ENCODE assay signal across 8 mouse cellular contexts in the genomic region with DNA sequence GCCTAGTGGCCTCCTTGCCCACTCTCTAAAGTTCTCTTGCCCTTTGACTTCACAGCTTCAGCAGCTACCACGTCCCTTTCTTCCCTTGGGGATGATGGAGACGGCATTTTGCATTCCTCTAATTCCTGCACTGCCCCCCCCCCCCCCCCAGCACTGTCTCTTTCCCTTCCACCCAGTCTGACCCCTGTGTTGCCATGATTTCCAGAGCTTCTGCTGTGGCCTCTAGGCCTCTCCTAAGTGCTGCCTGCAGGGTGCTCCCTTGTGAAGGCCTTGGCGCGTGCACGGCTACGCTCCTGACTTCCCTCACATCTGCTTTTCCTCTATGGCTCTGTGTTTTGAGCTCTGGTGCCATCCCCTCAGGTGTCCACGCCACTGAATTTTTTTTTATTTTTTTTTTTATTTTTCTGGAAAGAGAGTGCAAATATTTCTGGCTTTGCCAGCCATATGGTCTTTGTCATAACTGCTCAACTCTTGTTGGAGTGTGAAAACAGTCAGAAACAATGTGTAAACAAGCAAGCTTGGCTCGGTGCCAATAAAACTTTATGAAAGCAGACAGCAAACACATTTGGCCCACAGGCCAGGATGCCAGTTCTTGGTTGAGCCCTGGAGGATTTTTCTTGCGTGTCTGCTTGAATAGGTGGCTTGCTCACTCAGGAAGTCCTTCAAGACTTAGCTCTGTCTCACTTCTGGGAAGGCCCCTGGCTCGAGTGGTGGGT. TPM values are rescaled to one million over a fixed set of nuclear protein-coding genes. Genes with fewer than 3 reads are reported as not detected.
A peak's percentile ranks its signal among the peaks of the same experiment; 100 is the strongest.
DNase-seq lines count a peak whose midpoint lies in the region; ATAC-seq lines count a peak whose summit lies in the region.
"Had no signal": no experiment of that assay in that cellular context is flagged by ENCODE, and none has a peak within 500 bp of the region (broad histone marks: within the 10 kb centered on the region; RNA-seq: fewer than 3 reads in every experiment).

No protein-coding gene starts in this region.

- H3K27ac ChIP-seq in midbrain, embryonic 14.5 days (replicated peaks; ENCODE audit: low read depth, low read length): no peak overlapping the region
- H3K27ac ChIP-seq in midbrain, embryonic 15.5 days: no peak overlapping the region
- H3K27ac ChIP-seq in embryonic facial prominence, embryonic 15.5 days (replicated peaks): peak overlapping the region; percentile 34; the same call in 1 of the 2 replicates
- peak overlapping the region; percentile 67; the same call in 1 of the 2 replicates for H3K27ac ChIP-seq in limb, embryonic 11.5 days (replicated peaks; ENCODE audit: low read depth, low read length)
- H3K27ac ChIP-seq: liver, embryonic 14.5 days had no signal

- H3K4me2 ChIP-seq in midbrain, embryonic 14.5 days (ENCODE audit: low read length): no peak overlapping the region
- no peak overlapping the region for H3K4me2 ChIP-seq in midbrain, embryonic 15.5 days
- no peak overlapping the region for H3K4me2 ChIP-seq in embryonic facial prominence, embryonic 15.5 days (replicated peaks)
- no peak overlapping the region for H3K4me2 ChIP-seq in limb, embryonic 11.5 days (ENCODE audit: low read depth, severe bottlenecking)

- no peaks in the 10 kb centered on the region for H3K27me3 ChIP-seq in midbrain, embryonic 14.5 days (ENCODE audit: control insufficient read depth, insufficient read depth, low read length)
- H3K27me3 ChIP-seq in midbrain, embryonic 15.5 days (replicated peaks): no peaks in the 10 kb centered on the region
- H3K27me3 ChIP-seq in embryonic facial prominence, embryonic 15.5 days: no peaks in the 10 kb centered on the region
- no peaks in the 10 kb centered on the region for H3K27me3 ChIP-seq in limb, embryonic 11.5 days (ENCODE audit: control insufficient read depth, insufficient read depth, low read length)

- no peak overlapping the region for H3K4me3 ChIP-seq in midbrain, embryonic 14.5 days (replicated peaks; ENCODE audit: low read depth, low read length)
- H3K4me3 ChIP-seq in midbrain, embryonic 15.5 days: no peak overlapping the region
- no peak overlapping the region for H3K4me3 ChIP-seq in embryonic facial prominence, embryonic 15.5 days (replicated peaks)
- no peak overlapping the region for H3K4me3 ChIP-seq in limb, embryonic 11.5 days (ENCODE audit: low read depth, low read length)

- H3K36me3 ChIP-seq in midbrain, embryonic 14.5 days (ENCODE audit: control insufficient read depth, insufficient read depth, low read length): no peaks in the 10 kb centered on the region
- H3K36me3 ChIP-seq in midbrain, embryonic 15.5 days (replicated peaks): no peaks in the 10 kb centered on the region
- H3K36me3 ChIP-seq in embryonic facial prominence, embryonic 15.5 days: peaks cover 28% of the 10 kb centered on the region
- 0 out of 2 replicates have a peak, but pooled peaks cover 2% of the 10 kb centered on the region for H3K36me3 ChIP-seq in limb, embryonic 11.5 days (ENCODE audit: control insufficient read depth, insufficient read depth, low read length)

- WGBS in midbrain, embryonic 14.5 days: 70% methylated on average over 10 of the region's 10 CpGs
- 60% methylated on average over 10 of the region's 10 CpGs for WGBS in midbrain, embryonic 15.5 days
- 21% methylated on average over 10 of the region's 10 CpGs for WGBS in embryonic facial prominence, embryonic 15.5 days
- 44% methylated on average over 9 of the region's 10 CpGs for WGBS in limb, embryonic 11.5 days

- 0 out of 2 replicates have a peak, but pooled peaks cover 3% of the 10 kb centered on the region for H3K4me1 ChIP-seq in midbrain, embryonic 14.5 days (ENCODE audit: control insufficient read depth, insufficient read depth, low read length)
- peaks cover 3% of the 10 kb centered on the region for H3K4me1 ChIP-seq in midbrain, embryonic 15.5 days
- H3K4me1 ChIP-seq in embryonic facial prominence, embryonic 15.5 days: peaks cover 39% of the 10 kb centered on the region
- H3K4me1 ChIP-seq in limb, embryonic 11.5 days (ENCODE audit: control insufficient read depth, insufficient read depth, low read length): peaks cover 21% of the 10 kb centered on the region

- DNase-seq in midbrain, embryonic 14.5 days: peak; percentile 29
- DNase-seq in limb, embryonic 11.5 days (ENCODE audit: low spot score): peak; percentile 34
- DNase-seq in spleen, postnatal 36 days (ENCODE audit: low spot score in 2 of 2): no peak
- DNase-seq in right cerebral cortex, postnatal 10 days (ENCODE audit: low spot score in 2 of 2): no peak
- no peak for DNase-seq in thymus, postnatal 36 days

- no peak overlapping the region for H3K9ac ChIP-seq in midbrain, embryonic 14.5 days (replicated peaks; ENCODE audit: low read length)
- no peak overlapping the region for H3K9ac ChIP-seq in midbrain, embryonic 15.5 days
- no peak overlapping the region for H3K9ac ChIP-seq in embryonic facial prominence, embryonic 15.5 days
- no peak overlapping the region for H3K9ac ChIP-seq in limb, embryonic 11.5 days (ENCODE audit: low read length)
- H3K9ac ChIP-seq: liver, embryonic 14.5 days had no signal

- H3K9me3 ChIP-seq in midbrain, embryonic 14.5 days (ENCODE audit: control insufficient read depth, low read length): no peaks in the 10 kb centered on the region
- H3K9me3 ChIP-seq in midbrain, embryonic 15.5 days: no peaks in the 10 kb centered on the region
- no peaks in the 10 kb centered on the region for H3K9me3 ChIP-seq in embryonic facial prominence, embryonic 15.5 days (replicated peaks)
- no peaks in the 10 kb centered on the region for H3K9me3 ChIP-seq in limb, embryonic 11.5 days (ENCODE audit: control insufficient read depth, low read length)

- no peak for ATAC-seq in midbrain, embryonic 14.5 days (ENCODE audit: low FRiP score, low TSS enrichment)
- ATAC-seq in midbrain, embryonic 15.5 days (replicated peaks): no peak
- no peak for ATAC-seq in embryonic facial prominence, embryonic 15.5 days (ENCODE audit: insufficient number of reproducible peaks, low FRiP score, low TSS enrichment, low read depth)
- ATAC-seq in limb, embryonic 11.5 days (ENCODE audit: insufficient number of reproducible peaks, low FRiP score, low TSS enrichment, low read depth): peak; percentile 58; the same call in 1 of the 2 replicates

RNA-seq across cellular contexts. Expression of gene Ptrhd1, which starts 40.6 kb away (rescaled TPM):
- 6.1 and 6.2 TPM in 2 replicates for polyA plus RNA-seq in midbrain, embryonic 14.5 days (2014; fragmentation: Nextera tagmentation; extraction: Ambion mirVana)
- 4.7 and 5.1 TPM in 2 replicates for polyA plus RNA-seq in midbrain, embryonic 15.5 days (2015; fragmentation: Nextera tagmentation; extraction: Ambion mirVana)
- 4.7 and 5.2 TPM in 2 replicates for polyA plus RNA-seq in embryonic facial prominence, embryonic 15.5 days (2015; fragmentation: Nextera tagmentation; extraction: Ambion mirVana)
- polyA plus RNA-seq in limb, embryonic 11.5 days (2014; fragmentation: Nextera tagmentation; extraction: Ambion mirVana): 5.1 and 5.6 TPM in 2 replicates

RNA-seq across cellular contexts. Expression of gene Cenpo, which starts 40.9 kb away (rescaled TPM):
- 7.2 and 9.3 TPM in 2 replicates for polyA plus RNA-seq in midbrain, embryonic 14.5 days (2014; fragmentation: Nextera tagmentation; extraction: Ambion mirVana)
- polyA plus RNA-seq in midbrain, embryonic 15.5 days (2015; fragmentation: Nextera tagmentation; extraction: Ambion mirVana): 8.3 and 9.1 TPM in 2 replicates
- polyA plus RNA-seq in embryonic facial prominence, embryonic 15.5 days (2015; fragmentation: Nextera tagmentation; extraction: Ambion mirVana): 12.0 and 13.6 TPM in 2 replicates
- 18.7 and 25.9 TPM in 2 replicates for polyA plus RNA-seq in limb, embryonic 11.5 days (2014; fragmentation: Nextera tagmentation; extraction: Ambion mirVana)

Comparison
In these comparisons a context has a peak if more than half of its experiments do, and no peak if none do; other contexts are left out.
1. DNase-seq: peak in midbrain, embryonic 14.5 days (single experiment) and limb, embryonic 11.5 days (single experiment); none in spleen, postnatal 36 days (0 of 2), right cerebral cortex, postnatal 10 days (0 of 2) and thymus, postnatal 36 days (0 of 2).
2. H3K27ac ChIP-seq: peak in embryonic facial prominence, embryonic 15.5 days (single experiment) and limb, embryonic 11.5 days (single experiment); none in midbrain, embryonic 14.5 days (single experiment) and midbrain, embryonic 15.5 days (single experiment).